Mouse (Mus musculus) testis, adult 2 months (tissue): ENCODE results near the gene Pnrc2. TPM values are rescaled to one million over a fixed set of nuclear protein-coding genes. Genes with fewer than 3 reads are reported as not detected.

Experiments used
- H3K27ac ChIP-seq: fragments of 200-500 bp; 2 replicates; pipeline ENCODE4 v1.5.1; 2012; ENCODE audit warnings: low read depth, low read length; ENCODE audit not compliant: control insufficient read depth, insufficient read depth
- H3K27me3 ChIP-seq: fragments of 200-500 bp; 2 replicates; pipeline ENCODE4 v1.6.1; 2012; ENCODE audit warnings: mild to moderate bottlenecking, low read length, moderate library complexity; ENCODE audit not compliant: control insufficient read depth, insufficient read depth
- H3K36me3 ChIP-seq: fragments of 200-500 bp; 2 replicates; pipeline ENCODE4 v1.6.1; 2012; ENCODE audit warnings: mild to moderate bottlenecking, low read length; ENCODE audit not compliant: control insufficient read depth, insufficient read depth
- H3K4me1 ChIP-seq: fragments of 200-500 bp; 2 replicates; pipeline ENCODE4 v1.6.1; 2012; ENCODE audit warnings: low read length; ENCODE audit not compliant: control insufficient read depth, insufficient read depth
- H3K4me3 ChIP-seq: fragments of 200-500 bp; 2 replicates; pipeline ENCODE4 v1.5.1; 2012; ENCODE audit warnings: low read depth, mild to moderate bottlenecking, low read length, moderate library complexity, mixed read lengths; ENCODE audit not compliant: control insufficient read depth
- CTCF ChIP-seq: fragments of 200-500 bp; IDR thresholded peaks from 2 replicates; pipeline ENCODE4 v1.5.1; 2012; ENCODE audit warnings: low read depth, mild to moderate bottlenecking, inconsistent platforms, low read length, moderate library complexity; ENCODE audit not compliant: control insufficient read depth, insufficient read depth, insufficient replicate concordance
- POLR2A ChIP-seq: fragments of 200-500 bp; IDR thresholded peaks from 2 replicates; pipeline ENCODE4 v1.6.1; 2012; ENCODE audit warnings: low read depth, mild to moderate bottlenecking, inconsistent platforms, low read length, moderate library complexity; ENCODE audit not compliant: control insufficient read depth
- polyA plus RNA-seq: library from polyadenylated mRNA; depleted of rRNA; stranded (reverse); fragments of >200 nt; gene quantifications from 2 replicates; pipeline ENCODE4 v1.2.3, GENCODE M21; 2012

Gene Pnrc2
- polyA plus RNA-seq, 1 experiment: 6.4 TPM

- peaks cover 19% of the 10 kb centered on the region for H3K4me1 ChIP-seq
- TF ChIP-seq POLR2A (peak; percentile 32; the same call in 1 of the 2 replicates), CTCF (no peak)
- peak overlapping the region; percentile 90 for H3K27ac ChIP-seq
- peaks cover 3% of the 10 kb centered on the region for H3K36me3 ChIP-seq
- no peaks in the 10 kb centered on the region for H3K27me3 ChIP-seq
- H3K4me3 ChIP-seq: peak overlapping the region; percentile 57
Observed at GRCm38 (mm10) chr4:135876583-135877020, 3.0 kb upstream of the Pnrc2 start.

GRCm38 (mm10) chr4:135875991-135876582 is 2.4 kb upstream of the Pnrc2 start:
- no peaks in the 10 kb centered on the region for H3K27me3 ChIP-seq
- peak overlapping the region; percentile 57 for H3K4me3 ChIP-seq
- peaks cover 3% of the 10 kb centered on the region for H3K36me3 ChIP-seq
- H3K27ac ChIP-seq: peak overlapping the region; percentile 90
- peaks cover 19% of the 10 kb centered on the region for H3K4me1 ChIP-seq
- TF ChIP-seq POLR2A: no peak
- no peak for TF ChIP-seq CTCF

GRCm38 (mm10) chr4:135875546-135875945 is 1.9 kb upstream of the Pnrc2 start:
- Histone ChIP-seq H3K27me3 (no peaks in the 10 kb centered on the region), H3K4me1 (peaks cover 19% of the 10 kb centered on the region), H3K27ac (peak overlapping the region; percentile 90), H3K4me3 (no peak overlapping the region; the same call in 1 of the 2 replicates), H3K36me3 (peaks cover 3% of the 10 kb centered on the region)
- TF ChIP-seq CTCF (no peak), POLR2A (no peak)

- H3K4me3 ChIP-seq: peak overlapping the region; percentile 96
- TF ChIP-seq CTCF (no peak), POLR2A (no peak)
- peaks cover 3% of the 10 kb centered on the region for H3K36me3 ChIP-seq
- H3K27ac ChIP-seq: peak overlapping the region; percentile 94
- peaks cover 19% of the 10 kb centered on the region for H3K4me1 ChIP-seq
- H3K27me3 ChIP-seq: no peaks in the 10 kb centered on the region
Observed at GRCm38 (mm10) chr4:135874564-135875535, 1.2 kb upstream of the Pnrc2 start.

GRCm38 (mm10) chr4:135872589-135873391 is 860 bp downstream of the Pnrc2 start:
- TF ChIP-seq CTCF: no peak
- no peak for TF ChIP-seq POLR2A
- H3K27ac ChIP-seq: peak overlapping the region; percentile 99
- no peaks in the 10 kb centered on the region for H3K27me3 ChIP-seq
- peaks cover 3% of the 10 kb centered on the region for H3K36me3 ChIP-seq
- H3K4me3 ChIP-seq: peak overlapping the region; percentile 96
- H3K4me1 ChIP-seq: peaks cover 19% of the 10 kb centered on the region

GRCm38 (mm10) chr4:135872015-135872414 is 1.6 kb downstream of the Pnrc2 start:
- H3K36me3 ChIP-seq: peaks cover 3% of the 10 kb centered on the region
- TF ChIP-seq POLR2A: no peak
- peak overlapping the region; percentile 73 for H3K4me3 ChIP-seq
- H3K27ac ChIP-seq: peak overlapping the region; percentile 65
- H3K4me1 ChIP-seq: peaks cover 18% of the 10 kb centered on the region
- no peaks in the 10 kb centered on the region for H3K27me3 ChIP-seq

- peaks cover 6% of the 10 kb centered on the region for H3K4me1 ChIP-seq
- H3K27ac ChIP-seq: 0 out of 2 replicates have a peak overlapping the region, but pooled peaks have one; percentile 21
- TF ChIP-seq CTCF (no peak), POLR2A (no peak)
Observed at GRCm38 (mm10) chr4:135870227-135871023, 3.2 kb downstream of the Pnrc2 start.

More at GRCm38 (mm10) chr4:135870227-135871023, 3.2 kb downstream of the Pnrc2 start:
- Histone ChIP-seq H3K27me3 (no peaks in the 10 kb centered on the region), H3K36me3 (peaks cover 3% of the 10 kb centered on the region), H3K4me3 (peak overlapping the region; percentile 29; the same call in 1 of the 2 replicates)
